Mouse (Mus musculus): ENCODE results near the gene Cfap300.

Cfap300 gene

DNA sequence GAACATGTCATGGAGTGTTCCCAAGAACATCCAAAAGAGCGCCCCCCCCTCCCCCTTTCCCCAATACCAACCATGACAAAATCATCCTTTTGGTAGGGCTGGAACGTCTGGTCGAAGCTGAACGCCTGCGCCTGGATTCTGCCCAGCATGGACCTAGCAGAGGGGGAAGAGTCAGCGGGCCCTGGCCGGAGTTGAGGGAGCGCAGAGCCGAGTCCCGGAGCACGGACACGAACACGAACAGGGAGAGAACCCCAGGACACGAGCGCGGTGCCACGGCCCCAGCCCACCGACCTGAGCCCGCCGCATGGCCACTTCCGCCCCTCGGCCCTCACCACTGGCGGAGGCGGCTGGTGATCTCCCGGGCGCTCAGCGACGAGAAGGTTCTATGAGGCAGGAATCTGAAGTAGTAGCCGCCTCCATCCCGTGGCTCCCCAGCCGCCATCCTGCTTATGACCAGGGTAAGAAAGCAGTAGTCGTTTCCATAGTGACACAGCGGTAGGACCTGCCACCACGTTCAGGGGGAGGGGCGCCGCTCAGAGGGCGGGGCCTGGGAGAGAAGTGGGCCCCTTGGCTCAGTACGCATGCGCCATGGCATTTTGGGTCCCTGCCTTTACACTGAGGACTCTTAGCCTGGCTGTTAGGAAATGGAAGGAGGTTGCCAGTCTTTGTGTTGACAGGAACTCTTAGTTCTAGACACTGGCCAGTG is at the start of gene Cfap300:
Cfap300 (minus strand) TSS at position 486 of the 706 bp plus-strand sequence.
- peak; percentile 98 for DNase-seq

DNA sequence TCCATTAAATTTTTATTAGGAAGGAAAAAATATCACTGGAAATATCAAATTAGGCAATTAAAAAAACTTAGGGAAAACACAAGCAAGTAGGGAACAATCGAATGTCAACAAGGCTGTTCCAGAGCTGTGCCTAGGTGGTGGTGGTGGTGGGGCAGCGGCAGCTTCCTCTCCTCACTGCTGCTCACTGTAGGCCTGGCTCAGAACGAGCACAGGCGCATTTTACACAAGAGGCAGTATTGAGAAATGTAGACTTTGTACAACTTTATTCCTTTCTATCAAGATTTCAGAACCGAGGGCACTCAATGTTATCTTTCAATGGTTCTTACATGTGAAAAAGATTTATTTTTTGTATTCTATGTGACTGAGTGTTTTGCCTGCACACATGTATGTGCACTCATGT is 36.3 kb upstream of the Cfap300 start:
- DNase-seq = no peak

- DNase-seq = peak; percentile 21
These were observed 31.7 kb upstream of the Cfap300 start for GRCm38 (mm10) chr9:8074345-8074744.

DNA sequence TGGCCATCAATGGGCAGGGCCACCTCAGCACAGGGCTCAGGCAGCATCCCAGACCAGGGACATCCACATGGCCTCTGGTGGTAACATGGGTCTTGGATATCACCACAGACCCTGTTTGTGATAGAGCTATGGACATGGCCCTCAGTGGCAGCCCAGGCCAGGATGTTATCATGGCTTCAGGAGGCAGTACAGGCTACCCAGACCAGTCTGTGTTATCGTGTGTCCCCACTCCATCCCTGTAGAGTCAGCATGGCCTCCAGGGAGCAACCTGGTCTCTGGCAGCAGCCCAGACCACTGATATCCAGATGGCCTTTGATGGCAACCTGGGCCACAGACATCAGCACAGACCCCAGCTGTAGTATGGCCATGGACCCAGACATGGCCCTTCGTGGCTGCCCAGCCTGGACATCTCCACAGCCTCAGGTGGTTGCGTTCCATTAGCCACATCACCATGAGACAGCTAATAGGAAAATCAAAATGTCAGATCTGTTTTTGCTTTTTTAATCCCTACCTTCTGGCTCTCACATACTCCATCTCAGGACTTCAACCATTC is 30.7 kb upstream of the Cfap300 start:
- DNase-seq = no peak

GRCm38 (mm10) chr9:8059636-8060035 is 17.0 kb upstream of the Cfap300 start:
- no peak for DNase-seq

- no peak for DNase-seq
These were observed 12.2 kb upstream of the Cfap300 start for GRCm38 (mm10) chr9:8054831-8055230.

DNA sequence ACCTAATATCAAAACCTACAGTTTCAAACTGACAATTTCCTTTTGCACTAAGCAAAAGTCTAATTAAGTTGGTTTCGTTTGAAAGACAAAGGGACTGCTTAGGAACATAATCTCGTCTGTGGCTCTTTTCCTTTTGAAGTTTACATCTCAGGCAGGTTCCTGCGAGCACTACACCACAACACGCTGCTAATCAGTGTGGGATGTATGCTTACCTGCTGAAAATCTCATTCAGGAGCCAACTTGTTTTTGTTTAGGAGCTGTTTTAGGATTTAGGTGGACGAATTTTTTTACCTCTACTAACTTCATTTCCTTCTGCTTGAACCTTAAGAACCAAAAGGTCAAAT is 393 bp upstream of the Cfap300 start:
- no peak for DNase-seq

GRCm38 (mm10) chr9:8035546-8035945 is 7.1 kb downstream of the Cfap300 start:
- DNase-seq = no peak

DNA sequence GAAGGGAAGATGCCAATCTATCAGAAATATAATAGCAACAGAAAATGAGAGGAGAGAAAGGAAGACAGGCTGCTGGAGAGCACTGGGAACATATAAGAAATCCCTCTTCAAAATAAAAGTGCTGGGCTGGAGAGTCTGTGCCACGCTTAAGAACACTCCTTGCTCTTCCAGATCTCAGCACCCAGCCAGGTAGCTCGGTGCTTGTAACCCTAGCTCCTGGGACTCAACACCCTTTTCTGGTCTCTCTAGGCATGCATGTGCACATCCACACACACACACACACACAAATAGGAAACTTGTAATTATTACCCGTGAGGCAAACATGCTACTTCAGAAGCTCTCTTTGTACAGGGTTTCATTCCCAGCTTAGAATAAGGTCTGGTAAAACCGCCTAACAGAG is 7.5 kb downstream of the Cfap300 start:
- no peak for DNase-seq

DNA sequence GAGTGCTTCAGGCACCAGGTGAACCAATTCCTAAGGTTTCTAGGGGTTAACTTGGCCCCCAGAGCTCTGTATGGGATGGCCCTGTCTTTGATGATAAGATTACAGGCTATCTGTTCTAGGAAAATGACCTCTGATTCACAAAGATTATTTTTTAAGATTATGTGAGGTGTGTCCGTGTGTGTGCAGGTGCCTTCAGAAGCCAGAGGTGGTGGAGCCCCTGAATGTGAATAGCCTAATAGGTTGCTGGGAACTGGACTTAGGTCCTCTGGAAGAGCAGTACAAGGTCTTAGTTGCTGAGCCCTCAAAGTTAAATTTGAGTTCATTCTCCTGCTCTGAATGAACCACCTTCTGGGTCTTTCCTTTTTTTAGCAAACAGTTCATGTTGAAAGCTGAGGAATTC is 8.5 kb downstream of the Cfap300 start:
- DNase-seq = no peak

GRCm38 (mm10) chr9:8032847-8033246 is 9.8 kb downstream of the Cfap300 start:
- DNase-seq = no peak

DNA sequence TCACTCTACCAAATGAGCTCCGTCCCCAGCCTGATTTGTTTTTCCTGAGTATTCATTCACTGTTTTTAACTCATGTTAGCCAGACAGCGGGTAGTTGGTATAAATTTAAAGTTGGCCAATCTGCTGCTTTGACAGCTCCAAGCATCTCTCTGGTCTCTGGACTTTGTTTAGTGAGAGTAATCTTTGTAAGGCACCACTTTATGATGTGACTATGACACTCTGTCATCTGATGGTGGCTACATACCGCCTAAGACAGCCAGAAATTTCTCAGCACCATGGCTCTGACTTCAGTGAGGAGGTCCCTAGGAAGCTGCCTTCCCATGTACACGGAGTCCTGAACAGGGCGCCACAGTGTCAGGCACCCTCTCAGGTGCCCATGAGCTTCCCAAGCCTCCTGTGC is 24.0 kb downstream of the Cfap300 start:
- no peak for DNase-seq

GRCm38 (mm10) chr9:8017253-8017913 is 25.2 kb downstream of the Cfap300 start:
- DNase-seq = peak; percentile 27

DNA sequence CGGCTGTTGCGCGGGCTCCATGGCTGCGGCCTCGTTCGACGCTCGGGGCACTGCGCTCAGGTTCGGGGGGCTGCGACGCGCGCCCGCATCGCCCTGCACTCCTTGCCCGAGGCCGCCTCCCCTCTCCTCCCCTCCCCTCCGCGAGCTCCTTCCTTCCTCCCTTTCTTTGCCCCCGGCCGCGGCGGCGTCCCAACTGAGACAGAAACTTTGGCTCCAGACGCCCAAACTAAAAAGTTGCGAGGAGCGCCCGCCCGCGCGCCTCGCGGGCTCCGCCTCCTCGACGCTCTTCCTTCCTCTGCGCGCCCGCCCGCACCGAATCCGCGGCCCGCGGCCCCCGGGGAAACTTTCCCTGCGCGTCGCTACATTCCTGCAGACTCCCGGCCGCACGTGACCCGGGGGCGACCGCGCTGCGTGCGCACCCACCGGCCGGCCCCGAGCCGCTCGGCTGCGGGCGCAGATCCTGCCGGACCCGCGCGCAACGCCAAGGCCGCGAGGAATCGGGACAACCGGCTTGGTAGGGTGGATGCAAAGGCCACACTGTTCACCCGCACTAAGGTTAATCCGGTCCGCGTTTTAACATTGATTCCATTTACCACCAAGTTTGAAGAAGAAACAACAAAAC is 38.1 kb downstream of the Cfap300 start, which contains the start of gene Yap1:
Yap1 (minus strand) TSS at position 227 of the 622 bp plus-strand sequence.
- DNase-seq = peak; percentile 37

DNA sequence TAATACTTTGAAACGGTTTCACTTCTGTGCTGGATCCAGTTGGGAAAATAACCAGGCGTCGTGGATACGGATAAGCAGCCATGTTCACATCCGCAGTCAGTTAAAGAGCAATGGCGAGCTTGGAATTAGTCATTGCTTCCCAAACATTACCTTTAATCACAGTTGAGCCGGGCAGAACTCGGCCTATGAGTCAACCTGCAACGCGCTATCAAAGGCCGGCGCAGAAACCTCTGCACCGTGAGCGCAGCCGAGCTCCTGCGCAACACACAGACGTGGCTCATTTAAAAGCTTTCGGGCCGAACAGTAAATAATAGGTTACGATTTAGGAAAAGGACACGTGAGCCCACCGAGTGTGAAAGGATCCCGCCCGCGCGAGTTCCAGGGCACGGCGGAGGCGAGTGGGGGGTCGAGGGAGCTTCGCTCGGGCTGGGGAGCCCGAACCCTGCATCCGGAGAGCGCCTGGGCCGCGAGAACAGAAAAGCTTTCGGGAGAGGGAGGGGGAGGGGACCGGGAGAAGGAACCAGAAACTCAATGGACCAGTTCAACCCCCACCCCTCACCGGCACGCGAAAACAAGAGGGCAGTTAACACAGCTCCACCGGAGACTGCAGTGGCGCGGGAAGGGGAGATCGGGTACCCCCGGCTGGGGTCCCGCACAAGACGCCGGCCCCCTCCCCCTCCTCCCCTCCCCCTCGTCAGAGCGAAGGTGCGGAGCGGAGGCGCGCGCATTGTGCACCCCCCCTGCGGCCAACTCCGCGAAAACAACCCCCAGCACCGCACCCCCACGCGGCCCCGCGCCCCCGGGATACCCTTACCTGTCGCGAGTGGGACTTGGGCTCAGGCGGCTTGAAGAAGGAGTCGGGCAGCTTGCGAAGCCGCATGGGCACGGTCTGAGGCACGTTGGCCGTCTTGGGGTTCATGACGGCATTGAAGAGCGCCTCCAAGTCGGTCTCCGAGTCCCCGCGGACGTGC is 39.0 kb downstream of the Cfap300 start:
- DNase-seq = peak; percentile 11

- DNase-seq = no peak
These were observed 39.8 kb downstream of the Cfap300 start for GRCm38 (mm10) chr9:8002806-8003205.

- DNase-seq = no peak
These were observed 41.3 kb downstream of the Cfap300 start for GRCm38 (mm10) chr9:8001352-8001751.

GRCm38 (mm10) chr9:7994275-7994674 is 48.3 kb downstream of the Cfap300 start:
- DNase-seq = no peak

GRCm38 (mm10) chr9:7992651-7993050 is 50.0 kb downstream of the Cfap300 start:
- DNase-seq = no peak

- DNase-seq = no peak
These were observed 51.7 kb downstream of the Cfap300 start for GRCm38 (mm10) chr9:7990897-7991296.

GRCm38 (mm10) chr9:7987119-7987518 is 55.5 kb downstream of the Cfap300 start:
- no peak for DNase-seq

DNA sequence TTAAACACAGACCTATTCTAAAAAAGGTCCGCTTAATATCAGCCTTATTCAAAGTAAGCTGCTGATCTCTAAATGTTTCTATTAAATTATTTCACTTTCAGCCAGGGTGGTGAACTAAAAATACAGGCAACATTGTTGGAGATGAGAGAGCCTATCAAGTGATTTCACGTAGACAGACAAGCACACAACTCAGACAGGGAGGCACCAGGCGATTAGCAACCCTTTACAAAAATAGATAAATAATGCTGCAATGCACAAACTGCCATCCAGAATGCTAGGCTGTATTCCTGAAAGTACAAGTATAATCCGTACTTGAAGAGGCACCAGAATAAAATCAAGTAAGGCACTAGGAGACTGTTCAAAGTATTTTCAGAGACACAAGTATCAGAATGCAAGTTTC is 58.3 kb downstream of the Cfap300 start:
- DNase-seq = no peak

- DNase-seq = no peak
These were observed 59.0 kb downstream of the Cfap300 start for GRCm38 (mm10) chr9:7983665-7984064.

Measured in cerebellum, adult 8-10 months (tissue).